Mouse (Mus musculus): Measurements from ENCODE around the gene Fhl1. TPM values are rescaled to one million over a fixed set of nuclear protein-coding genes. Genes with fewer than 3 reads are reported as not detected.

Gene Fhl1
- polyA plus RNA-seq, 2 experiments = 8.1 to 11.2 TPM

- ATAC-seq (ENCODE audit: insufficient read depth) (no peak), DNase-seq (ENCODE audit: low read depth in 3 of 3, low spot score in 3 of 3) (no peak)
- H3K9ac ChIP-seq (replicated peaks) = no peak overlapping the region
- no peaks in the 10 kb centered on the region for H3K4me1 ChIP-seq (replicated peaks; ENCODE audit: control insufficient read depth in 2 of 2, insufficient read depth in 2 of 2, low read length in 1 of 2)
- WGBS (ENCODE audit: insufficient replicate concordance) = 84% methylated on average over 1 of the region's 1 CpGs
- H3K4me2 ChIP-seq (ENCODE audit: low read depth) = no peak overlapping the region
- no peak overlapping the region for H3K4me3 ChIP-seq (ENCODE audit: insufficient read depth in 1 of 2, low read depth in 2 of 2, low read length in 2 of 2)
- H3K27ac ChIP-seq = no peak overlapping the region
- H3K27me3 ChIP-seq (ENCODE audit: control insufficient read depth, insufficient read depth, low read length) = no peaks in the 10 kb centered on the region
- no peaks in the 10 kb centered on the region for H3K36me3 ChIP-seq (replicated peaks; ENCODE audit: control insufficient read depth, insufficient read depth, low read depth)
- no peak for TF ChIP-seq EP300 (IDR thresholded peaks at IDR 0.05; ENCODE audit: low read depth)
- no peak for TF ChIP-seq CTCF (IDR thresholded peaks at IDR 0.05; ENCODE audit: low read depth)
- H3K9me3 ChIP-seq (ENCODE audit: control insufficient read depth, low read length) = no peaks in the 10 kb centered on the region
Measured at GRCm38 (mm10) chrX:56710522-56710921, 21.1 kb upstream of the Fhl1 start.

GRCm38 (mm10) chrX:56712666-56713065, 18.9 kb upstream of the Fhl1 start:
- H3K4me3 ChIP-seq (ENCODE audit: insufficient read depth in 1 of 2, low read depth in 2 of 2, low read length in 2 of 2) = no peak overlapping the region
- no peak overlapping the region for H3K9ac ChIP-seq (replicated peaks)
- TF ChIP-seq EP300 (IDR thresholded peaks at IDR 0.05; ENCODE audit: low read depth) (no peak), CTCF (IDR thresholded peaks at IDR 0.05; ENCODE audit: low read depth) (no peak)
- H3K27ac ChIP-seq = no peak overlapping the region
- 28% methylated on average over 1 of the region's 1 CpGs for WGBS (ENCODE audit: insufficient replicate concordance)
- no peaks in the 10 kb centered on the region for H3K27me3 ChIP-seq (ENCODE audit: control insufficient read depth, insufficient read depth, low read length)
- no peaks in the 10 kb centered on the region for H3K36me3 ChIP-seq (replicated peaks; ENCODE audit: control insufficient read depth, insufficient read depth, low read depth)
- no peak for DNase-seq (ENCODE audit: low read depth in 3 of 3, low spot score in 3 of 3)
- no peak overlapping the region for H3K4me2 ChIP-seq (ENCODE audit: low read depth)
- ATAC-seq (ENCODE audit: insufficient read depth) = no peak
- H3K9me3 ChIP-seq (ENCODE audit: control insufficient read depth, low read length) = no peaks in the 10 kb centered on the region
- H3K4me1 ChIP-seq (replicated peaks; ENCODE audit: control insufficient read depth in 2 of 2, insufficient read depth in 2 of 2, low read length in 1 of 2) = no peaks in the 10 kb centered on the region

- no peak overlapping the region for H3K9ac ChIP-seq (replicated peaks)
- no peaks in the 10 kb centered on the region for H3K9me3 ChIP-seq (ENCODE audit: control insufficient read depth, low read length)
- H3K36me3 ChIP-seq (replicated peaks; ENCODE audit: control insufficient read depth, insufficient read depth, low read depth) = no peaks in the 10 kb centered on the region
- no peak overlapping the region for H3K4me2 ChIP-seq (ENCODE audit: low read depth)
- no peak for DNase-seq (ENCODE audit: low read depth in 3 of 3, low spot score in 3 of 3)
- 74% methylated on average over 8 of the region's 8 CpGs for WGBS (ENCODE audit: insufficient replicate concordance)
- H3K4me3 ChIP-seq (ENCODE audit: insufficient read depth in 1 of 2, low read depth in 2 of 2, low read length in 2 of 2) = no peak overlapping the region
- no peaks in the 10 kb centered on the region for H3K27me3 ChIP-seq (ENCODE audit: control insufficient read depth, insufficient read depth, low read length)
- no peak for ATAC-seq (ENCODE audit: insufficient read depth)
- H3K27ac ChIP-seq = no peak overlapping the region
- no peak for TF ChIP-seq CTCF (IDR thresholded peaks at IDR 0.05; ENCODE audit: low read depth)
- TF ChIP-seq EP300 (IDR thresholded peaks at IDR 0.05; ENCODE audit: low read depth) = no peak
- H3K4me1 ChIP-seq (replicated peaks; ENCODE audit: control insufficient read depth in 2 of 2, insufficient read depth in 2 of 2, low read length in 1 of 2) = peaks cover 0 to under 1% of the 10 kb centered on the region in 2 experiments; a peak in 1 of 4 replicates
Measured at GRCm38 (mm10) chrX:56722559-56722958, 9.0 kb upstream of the Fhl1 start.

- H3K9ac ChIP-seq (replicated peaks) = no peak overlapping the region
- H3K27me3 ChIP-seq (ENCODE audit: control insufficient read depth, insufficient read depth, low read length) = peaks cover 26% of the 10 kb centered on the region
- no peaks in the 10 kb centered on the region for H3K9me3 ChIP-seq (ENCODE audit: control insufficient read depth, low read length)
- no peaks in the 10 kb centered on the region for H3K36me3 ChIP-seq (replicated peaks; ENCODE audit: control insufficient read depth, insufficient read depth, low read depth)
- no peak overlapping the region for H3K4me3 ChIP-seq (ENCODE audit: insufficient read depth in 1 of 2, low read depth in 2 of 2, low read length in 2 of 2)
- no peak for TF ChIP-seq CTCF (IDR thresholded peaks at IDR 0.05; ENCODE audit: low read depth)
- TF ChIP-seq EP300 (IDR thresholded peaks at IDR 0.05; ENCODE audit: low read depth) = peak; percentile 83
- peaks cover 6 to 22% of the 10 kb centered on the region in 2 experiments for H3K4me1 ChIP-seq (replicated peaks; ENCODE audit: control insufficient read depth in 2 of 2, insufficient read depth in 2 of 2, low read length in 1 of 2)
- DNase-seq (ENCODE audit: low read depth in 3 of 3, low spot score in 3 of 3) (peak; percentile 67 to 75 (median 68)), ATAC-seq (ENCODE audit: insufficient read depth) (peak; percentile 91)
- 19% methylated on average over 3 of the region's 3 CpGs for WGBS (ENCODE audit: insufficient replicate concordance)
- peak overlapping the region; percentile 21; the same call in 1 of the 2 replicates for H3K27ac ChIP-seq
- peak overlapping the region; percentile 30 for H3K4me2 ChIP-seq (ENCODE audit: low read depth)
Measured at GRCm38 (mm10) chrX:56728507-56728906, 3.1 kb upstream of the Fhl1 start.

- peak overlapping the region; percentile 67 for H3K4me2 ChIP-seq (ENCODE audit: low read depth)
- no peak for TF ChIP-seq CTCF (IDR thresholded peaks at IDR 0.05; ENCODE audit: low read depth)
- no peak for TF ChIP-seq EP300 (IDR thresholded peaks at IDR 0.05; ENCODE audit: low read depth)
- 25% methylated on average over 10 of the region's 10 CpGs for WGBS (ENCODE audit: insufficient replicate concordance)
- ATAC-seq (ENCODE audit: insufficient read depth) (no peak), DNase-seq (ENCODE audit: low read depth in 3 of 3, low spot score in 3 of 3) (no peak)
- H3K4me1 ChIP-seq (replicated peaks; ENCODE audit: control insufficient read depth in 2 of 2, insufficient read depth in 2 of 2, low read length in 1 of 2) = peaks cover 6 to 22% of the 10 kb centered on the region in 2 experiments
- peaks cover 26% of the 10 kb centered on the region for H3K27me3 ChIP-seq (ENCODE audit: control insufficient read depth, insufficient read depth, low read length)
- H3K9ac ChIP-seq (replicated peaks) = peak overlapping the region; percentile 51
- H3K9me3 ChIP-seq (ENCODE audit: control insufficient read depth, low read length) = no peaks in the 10 kb centered on the region
- peak overlapping the region; percentile 45 to 52 for H3K4me3 ChIP-seq (ENCODE audit: insufficient read depth in 1 of 2, low read depth in 2 of 2, low read length in 2 of 2)
- no peaks in the 10 kb centered on the region for H3K36me3 ChIP-seq (replicated peaks; ENCODE audit: control insufficient read depth, insufficient read depth, low read depth)
- no peak overlapping the region for H3K27ac ChIP-seq
Measured at GRCm38 (mm10) chrX:56730828-56731305, 720 bp upstream of the Fhl1 start.
